Mouse (Mus musculus) ES-Bruce4 (cell line): ENCODE results near the gene Abca12. TPM values are rescaled to one million over a fixed set of nuclear protein-coding genes. Genes with fewer than 3 reads are reported as not detected.

Experiments
- H3K27ac ChIP-seq: 2 replicates; pipeline ENCODE4 v1.5.1; 2012; ENCODE audit warnings: low read length, inconsistent platforms; ENCODE audit not compliant: insufficient read depth
- H3K27me3 ChIP-seq: 2 replicates; pipeline ENCODE4 v1.6.1; 2012; ENCODE audit warnings: mild to moderate bottlenecking, low read length, inconsistent platforms; ENCODE audit not compliant: control insufficient read depth, poor library complexity, insufficient read depth, severe bottlenecking
- H3K36me3 ChIP-seq: 2 replicates; pipeline ENCODE4 v1.6.1; 2012; ENCODE audit warnings: inconsistent platforms, mild to moderate bottlenecking, low read length, moderate library complexity; ENCODE audit not compliant: control insufficient read depth, poor library complexity, insufficient read depth, severe bottlenecking
- H3K4me1 ChIP-seq: one replicate; pipeline ENCODE4 v1.8.1; 2011; ENCODE audit warnings: low read length; ENCODE audit not compliant: control insufficient read depth, insufficient read depth
- H3K4me3 ChIP-seq: 2 replicates; pipeline ENCODE4 v1.5.1; 2011; ENCODE audit warnings: low read depth, mild to moderate bottlenecking, low read length
- H3K9ac ChIP-seq: 2 replicates; pipeline ENCODE4 v1.6.1; 2012; ENCODE audit warnings: low read depth, mild to moderate bottlenecking, inconsistent platforms; ENCODE audit not compliant: poor library complexity, severe bottlenecking
- H3K9me3 ChIP-seq: replicated peaks from 2 replicates; pipeline ENCODE4 v1.6.1; 2012; ENCODE audit warnings: mild to moderate bottlenecking, low read length, inconsistent platforms; ENCODE audit not compliant: control insufficient read depth, poor library complexity, insufficient read depth, severe bottlenecking
- CTCF ChIP-seq: IDR thresholded peaks from one replicate; pipeline ENCODE4 v1.8.1; 2011; ENCODE audit warnings: low read depth, low read length
- EP300 ChIP-seq: IDR thresholded peaks from 2 replicates; pipeline ENCODE4 v1.6.1; 2011; ENCODE audit warnings: low read depth, low read length; ENCODE audit not compliant: insufficient read depth
- POLR2A ChIP-seq: IDR thresholded peaks from one replicate; pipeline ENCODE4 v1.8.1; 2011; ENCODE audit warnings: low read length; ENCODE audit not compliant: insufficient read depth
- polyA plus RNA-seq: library from polyadenylated mRNA; stranded (reverse); fragments of >200 nt; gene quantifications from 2 replicates; pipeline ENCODE4 v1.2.4, GENCODE M21; 2011; ENCODE audit warnings: low read depth; ENCODE audit not compliant: missing spikeins, insufficient read depth, insufficient read length

Abca12 gene
- polyA plus RNA-seq, 1 experiment: 0.24 TPM

DNA sequence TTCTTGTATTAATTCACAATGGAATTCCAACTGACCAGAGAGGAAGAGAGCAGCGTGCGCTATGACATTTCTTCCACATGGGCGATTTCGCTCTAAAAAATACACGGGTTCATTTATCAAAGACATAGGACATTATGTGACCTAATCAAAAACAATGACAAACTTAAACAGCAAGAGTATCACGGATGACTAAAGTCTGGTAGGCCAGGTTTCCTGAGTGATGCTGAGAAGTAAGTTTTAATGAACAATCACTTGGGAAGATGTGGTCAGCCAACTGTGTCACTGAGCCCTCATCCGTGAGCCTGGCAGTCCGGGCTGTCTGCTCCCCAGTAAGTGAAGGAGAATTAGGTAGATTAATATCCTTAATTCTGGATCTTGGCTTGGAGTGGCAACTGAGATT, 21.2 kb downstream of the Abca12 start:
- Histone ChIP-seq H3K9ac (no peak overlapping the region), H3K27ac (no peak overlapping the region), H3K36me3 (no peaks in the 10 kb centered on the region)

DNA sequence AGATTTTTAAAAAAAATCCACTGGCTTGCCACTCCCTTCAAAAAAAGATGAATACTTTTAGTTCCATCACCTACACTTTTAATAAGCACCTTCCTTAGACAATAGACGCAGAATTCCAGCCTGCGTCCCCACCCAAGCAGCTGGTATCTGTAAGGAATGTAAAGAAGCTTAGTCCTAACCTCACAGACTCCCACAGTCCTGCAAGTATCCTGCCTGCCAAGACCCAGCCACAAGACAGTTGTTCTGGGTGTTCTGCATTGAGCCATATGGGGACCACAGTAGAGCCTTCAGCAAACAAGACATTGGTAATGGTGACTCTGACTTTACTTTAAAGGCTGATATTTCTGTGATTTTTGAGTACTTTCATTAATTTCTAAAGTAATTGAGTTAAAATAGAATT, 22.2 kb downstream of the Abca12 start:
- no peaks in the 10 kb centered on the region for H3K27me3 ChIP-seq
- H3K36me3 ChIP-seq: no peaks in the 10 kb centered on the region
- no peaks in the 10 kb centered on the region for H3K9me3 ChIP-seq
- H3K4me3 ChIP-seq: no peak overlapping the region
- TF ChIP-seq EP300 (no peak), POLR2A (no peak), CTCF (no peak)
- H3K27ac ChIP-seq: no peak overlapping the region
- no peaks in the 10 kb centered on the region for H3K4me1 ChIP-seq
- no peak overlapping the region for H3K9ac ChIP-seq

More for the DNA sequence above, 21.2 kb downstream of the Abca12 start:
- H3K27me3 ChIP-seq: no peaks in the 10 kb centered on the region
- no peak overlapping the region for H3K4me3 ChIP-seq
- no peak for TF ChIP-seq EP300
- no peak for TF ChIP-seq POLR2A
- TF ChIP-seq CTCF: no peak
- H3K9me3 ChIP-seq: no peaks in the 10 kb centered on the region
- no peaks in the 10 kb centered on the region for H3K4me1 ChIP-seq

DNA sequence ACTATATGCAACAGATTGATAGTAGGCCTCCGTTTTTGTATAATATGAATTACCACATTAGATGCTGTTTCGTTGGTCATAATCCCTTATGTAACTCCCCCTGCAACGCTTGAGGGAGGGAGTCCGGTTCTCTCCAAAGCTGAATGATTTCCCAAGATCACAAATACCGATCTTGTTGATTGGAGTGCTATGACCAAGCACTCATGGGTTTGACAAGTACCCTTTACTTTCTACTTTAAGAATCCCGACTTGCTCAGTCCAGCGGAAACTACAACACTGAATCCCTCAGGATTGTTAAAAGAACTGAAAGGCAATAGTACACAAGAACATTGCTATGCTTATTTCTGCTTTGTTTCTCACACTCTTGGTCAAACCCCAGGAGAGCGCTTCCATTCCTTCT, 28.1 kb downstream of the Abca12 start:
- Histone ChIP-seq H3K27ac (no peak overlapping the region), H3K4me3 (no peak overlapping the region), H3K9ac (no peak overlapping the region), H3K9me3 (no peaks in the 10 kb centered on the region), H3K4me1 (no peaks in the 10 kb centered on the region), H3K27me3 (no peaks in the 10 kb centered on the region), H3K36me3 (no peaks in the 10 kb centered on the region)
- no peak for TF ChIP-seq POLR2A
- TF ChIP-seq CTCF: no peak
- no peak for TF ChIP-seq EP300

DNA sequence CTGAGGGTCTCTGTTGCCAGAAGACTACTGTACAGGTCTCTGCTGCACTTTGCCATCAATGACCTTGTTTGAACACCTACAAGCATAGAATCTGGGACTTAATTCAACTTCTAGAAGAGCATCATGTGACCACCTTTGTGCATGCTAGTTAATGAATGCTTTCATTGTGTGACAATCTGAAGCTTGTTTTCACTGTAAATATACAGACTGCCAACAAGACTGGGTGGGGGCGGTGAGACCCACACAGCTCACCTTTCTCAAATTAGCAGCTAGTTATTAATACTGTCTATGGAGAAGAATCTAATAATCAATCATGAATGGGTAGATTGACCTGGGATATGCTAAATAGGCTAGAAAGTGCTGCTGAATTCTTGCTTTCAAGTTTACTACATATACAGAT, 30.6 kb downstream of the Abca12 start:
- TF ChIP-seq CTCF: no peak
- no peak for TF ChIP-seq POLR2A
- no peak for TF ChIP-seq EP300
- no peak overlapping the region for H3K4me3 ChIP-seq
- no peak overlapping the region for H3K9ac ChIP-seq
- H3K27ac ChIP-seq: no peak overlapping the region
- no peaks in the 10 kb centered on the region for H3K4me1 ChIP-seq
- H3K27me3 ChIP-seq: no peaks in the 10 kb centered on the region
- no peaks in the 10 kb centered on the region for H3K9me3 ChIP-seq
- H3K36me3 ChIP-seq: no peaks in the 10 kb centered on the region

DNA sequence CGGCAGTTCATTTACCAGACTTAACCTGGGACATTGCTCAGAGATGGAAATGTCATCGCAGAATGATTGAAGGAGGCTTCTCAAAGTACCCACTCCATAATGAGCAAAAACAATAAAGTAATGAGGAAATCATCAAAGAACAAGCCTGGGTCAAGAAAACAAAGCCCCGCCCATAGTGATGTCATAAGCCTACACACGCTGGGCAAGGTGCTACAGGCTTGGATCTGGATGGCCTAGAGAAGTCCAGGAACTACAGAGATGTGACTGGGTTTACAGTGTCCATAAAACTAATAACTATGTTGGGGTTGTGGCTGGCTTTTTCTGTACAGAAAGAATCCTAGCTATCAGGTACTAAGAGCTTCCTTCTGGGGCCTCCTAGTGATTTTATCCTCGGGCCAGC, 41.6 kb downstream of the Abca12 start:
- Histone ChIP-seq H3K4me1 (no peaks in the 10 kb centered on the region), H3K4me3 (no peak overlapping the region), H3K27ac (no peak overlapping the region), H3K36me3 (no peaks in the 10 kb centered on the region), H3K9me3 (no peaks in the 10 kb centered on the region), H3K9ac (no peak overlapping the region), H3K27me3 (no peaks in the 10 kb centered on the region)
- TF ChIP-seq CTCF (no peak), POLR2A (no peak), EP300 (no peak)

DNA sequence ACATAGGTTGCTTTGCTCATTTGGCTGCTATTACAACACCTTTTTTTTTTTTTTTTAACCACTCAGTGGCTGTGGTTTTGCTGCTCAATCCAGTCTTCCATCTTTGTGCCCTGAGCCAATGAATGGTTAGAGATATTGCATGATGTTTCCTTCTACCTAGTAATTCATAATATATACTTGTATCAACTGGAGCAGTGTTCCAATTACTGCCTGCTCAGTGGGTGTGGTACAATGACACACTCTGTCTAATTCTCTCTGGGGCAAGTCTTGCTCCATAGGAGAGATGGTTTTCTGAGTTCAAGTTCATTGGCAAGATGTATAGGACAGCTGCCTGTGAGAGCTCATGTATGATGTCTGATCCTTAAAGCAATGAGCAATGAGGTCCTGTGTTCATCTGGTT, 44.4 kb downstream of the Abca12 start:
- H3K4me3 ChIP-seq: no peak overlapping the region
- H3K9ac ChIP-seq: no peak overlapping the region

More for the DNA sequence above, 44.4 kb downstream of the Abca12 start:
- H3K9me3 ChIP-seq: no peaks in the 10 kb centered on the region
- TF ChIP-seq POLR2A (no peak), CTCF (no peak), EP300 (no peak)
- no peaks in the 10 kb centered on the region for H3K36me3 ChIP-seq
- H3K27ac ChIP-seq: no peak overlapping the region
- H3K4me1 ChIP-seq: no peaks in the 10 kb centered on the region
- H3K27me3 ChIP-seq: no peaks in the 10 kb centered on the region
